Mouse (Mus musculus): Measurements from ENCODE around the gene Zzz3.
A peak's percentile ranks its signal among the peaks of the same experiment; 100 is the strongest.

GRCm38 (mm10) chr3:152396278-152396987 is 1.2 kb downstream of the Zzz3 start:
- peak; percentile 20; the same call in 1 of the 2 replicates for TF ChIP-seq CTCF (IDR thresholded peaks at IDR 0.05; ENCODE audit: control insufficient read depth, insufficient read depth, insufficient replicate concordance, low read depth, low read length)
- TF ChIP-seq POLR2A (IDR thresholded peaks at IDR 0.05; ENCODE audit: control insufficient read depth, low read depth, low read length), result peak; percentile 56; the same call in 1 of the 2 replicates
